Mouse (Mus musculus) MEL (cell line): ENCODE results near the gene Tcf7l2.

Experiments used
- CHD1 ChIP-seq: IDR thresholded peaks from 2 replicates; pipeline ENCODE4 v1.6.1; 2012; ENCODE audit warnings: low read depth, mild to moderate bottlenecking, inconsistent platforms, low read length, improper control_type of control experiment
- CTCF ChIP-seq, 3 experiments: IDR thresholded peaks in 2 of 3; conservative IDR thresholded peaks in 1 of 3; 2 replicates each; pipeline ENCODE4 v1.5.1; 2011 to 2012; ENCODE audit warnings: low read length in 3 of 3, low read depth in 2 of 3, mild to moderate bottlenecking in 2 of 3, improper control_type of control experiment in 1 of 3, inconsistent platforms in 1 of 3, mixed read lengths in 1 of 3, moderate library complexity in 1 of 3; ENCODE audit not compliant: control insufficient read depth in 1 of 3, insufficient read depth in 1 of 3, poor library complexity in 1 of 3, severe bottlenecking in 1 of 3
- ELF1 ChIP-seq: IDR thresholded peaks from 2 replicates; pipeline ENCODE4 v1.6.1; 2014; ENCODE audit warnings: low read depth, mild to moderate bottlenecking, inconsistent platforms, low read length, improper control_type of control experiment, moderate library complexity
- HCFC1 ChIP-seq: IDR thresholded peaks from 2 replicates; pipeline ENCODE4 v1.6.1; 2012; ENCODE audit warnings: low read depth, mild to moderate bottlenecking, inconsistent platforms, low read length, improper control_type of control experiment, moderate library complexity
- MAX ChIP-seq: IDR thresholded peaks from 2 replicates; pipeline ENCODE4 v1.6.1; 2011; ENCODE audit warnings: low read length, improper control_type of control experiment
- MYC ChIP-seq: IDR thresholded peaks from 2 replicates; pipeline ENCODE4 v1.6.1; 2011; ENCODE audit warnings: low read depth, mild to moderate bottlenecking, low read length, improper control_type of control experiment, moderate library complexity
- NELFE ChIP-seq: IDR thresholded peaks from 2 replicates; pipeline ENCODE4 v1.6.1; 2011; ENCODE audit warnings: low read depth, low read length, improper control_type of control experiment
- NRF1 ChIP-seq: IDR thresholded peaks from 2 replicates; pipeline ENCODE4 v1.6.1; 2014; ENCODE audit warnings: low read depth, mild to moderate bottlenecking, inconsistent platforms, low read length, improper control_type of control experiment, moderate library complexity; ENCODE audit not compliant: poor library complexity, insufficient read depth, severe bottlenecking
- POLR2A ChIP-seq, 2 experiments: IDR thresholded peaks; 2 replicates each; pipeline ENCODE4 v1.6.1; 2011 to 2012; ENCODE audit warnings: low read length in 2 of 2, mild to moderate bottlenecking in 2 of 2, control low read depth in 1 of 2, improper control_type of control experiment in 1 of 2, low read depth in 1 of 2, moderate library complexity in 1 of 2; ENCODE audit not compliant: control insufficient read depth in 1 of 2, insufficient read depth in 1 of 2, poor library complexity in 1 of 2
- SMC3 ChIP-seq: IDR thresholded peaks from 2 replicates; pipeline ENCODE4 v1.6.1; 2011; ENCODE audit warnings: low read depth, low read length, improper control_type of control experiment
- TAL1 ChIP-seq: IDR thresholded peaks from 2 replicates; pipeline ENCODE4 v1.6.1; 2012; ENCODE audit warnings: mild to moderate bottlenecking, inconsistent platforms, low read length, moderate library complexity, mixed read lengths
- TCF12 ChIP-seq: IDR thresholded peaks from 2 replicates; pipeline ENCODE4 v1.6.1; 2014; ENCODE audit warnings: low read depth, mild to moderate bottlenecking, inconsistent platforms, low read length, improper control_type of control experiment, moderate library complexity
- ZMIZ1 ChIP-seq: IDR thresholded peaks from 2 replicates; pipeline ENCODE4 v1.6.1; 2012; ENCODE audit warnings: low read depth, mild to moderate bottlenecking, inconsistent platforms, low read length, improper control_type of control experiment, moderate library complexity
- ZNF384 ChIP-seq: IDR thresholded peaks from 2 replicates; pipeline ENCODE4 v1.6.1; 2012; ENCODE audit warnings: low read depth, mild to moderate bottlenecking, inconsistent platforms, low read length, improper control_type of control experiment

- no peak for TF ChIP-seq ZNF384
- no peak for TF ChIP-seq NRF1
- no peak for TF ChIP-seq CTCF (IDR thresholded peaks at IDR 0.05 in 2 of 3, conservative IDR thresholded peaks at IDR 0.05 in 1 of 3; ENCODE audit: control insufficient read depth in 1 of 3, insufficient read depth in 1 of 3, low read depth in 2 of 3, low read length in 3 of 3, poor library complexity in 1 of 3, severe bottlenecking in 1 of 3)
- TF ChIP-seq CHD1, result no peak
- TF ChIP-seq POLR2A (IDR thresholded peaks at IDR 0.05; ENCODE audit: control insufficient read depth in 1 of 2, insufficient read depth in 1 of 2, low read depth in 1 of 2, low read length in 2 of 2, poor library complexity in 1 of 2), result no peak
- no peak for TF ChIP-seq ZMIZ1
- TF ChIP-seq MAX, result no peak
- no peak for TF ChIP-seq HCFC1
- TF ChIP-seq NELFE, result no peak
- no peak for TF ChIP-seq MYC
- TF ChIP-seq ELF1, result no peak
- TF ChIP-seq TCF12, result no peak
- TF ChIP-seq SMC3, result no peak
- no peak for TF ChIP-seq TAL1
Measured at GRCm38 (mm10) chr19:55702716-55703115, 38.9 kb upstream of the Tcf7l2 start.
